Mouse (Mus musculus) lung, postnatal 0 days (tissue): ENCODE data around the gene Dock4. TPM values are rescaled to one million over a fixed set of nuclear protein-coding genes. Genes with fewer than 3 reads are reported as not detected.
A peak's percentile ranks its signal among the peaks of the same experiment; 100 is the strongest.
"Not testable (repeated sequence)": the region's sequence is repeated elsewhere in the genome, so short reads cannot be mapped to it uniquely, and the experiment has no call there.

Experiments used
- ATAC-seq: fragments of 200-750 bp; cut with Nextera tagmentation; 2 replicates; pipeline ENCODE4 v1.8.0; 2017; ENCODE audit warnings: moderate library complexity
- DNase-seq: peaks from one replicate; pipeline ENCODE4 v3.0.0-alpha.2; 2016; ENCODE audit warnings: low spot score
- H3K27ac ChIP-seq: fragments of 300-500 bp; sonication (generic); 2 replicates; pipeline ENCODE4 v1.5.1; 2014; ENCODE audit warnings: antibody characterized with exemption, mild to moderate bottlenecking, low read length, mixed read lengths
- H3K27me3 ChIP-seq: fragments of 300-500 bp; sonication (generic); replicated peaks from 2 replicates; pipeline ENCODE4 v1.6.1; 2014; ENCODE audit warnings: low read length, mixed read lengths; ENCODE audit not compliant: insufficient read depth
- H3K36me3 ChIP-seq: fragments of 300-500 bp; sonication (generic); 2 replicates; pipeline ENCODE4 v1.6.1; 2014; ENCODE audit warnings: low read length, mixed read lengths; ENCODE audit not compliant: insufficient read depth
- H3K4me1 ChIP-seq: fragments of 300-500 bp; sonication (generic); 2 replicates; pipeline ENCODE4 v1.6.1; 2014; ENCODE audit warnings: antibody characterized with exemption, low read depth, low read length, mixed read lengths; ENCODE audit not compliant: insufficient read depth
- H3K4me2 ChIP-seq: fragments of 300-500 bp; sonication (generic); replicated peaks from 2 replicates; pipeline ENCODE4 v1.6.1; 2014; ENCODE audit warnings: low read depth, mild to moderate bottlenecking, low read length, moderate library complexity, mixed read lengths
- H3K4me3 ChIP-seq: fragments of 300-500 bp; sonication (generic); 2 replicates; pipeline ENCODE4 v1.5.1; 2014; ENCODE audit warnings: low read depth, low read length
- H3K9ac ChIP-seq: fragments of 300-500 bp; sonication (generic); replicated peaks from 2 replicates; pipeline ENCODE4 v1.6.1; 2014; ENCODE audit warnings: low read depth, mild to moderate bottlenecking
- H3K9me3 ChIP-seq: fragments of 300-500 bp; sonication (generic); 2 replicates; pipeline ENCODE4 v1.6.1; 2016; ENCODE audit warnings: low read length, mixed read lengths
- CTCF ChIP-seq: IDR thresholded peaks from 2 replicates; pipeline ENCODE4 v1.5.1; 2016; ENCODE audit warnings: antibody characterized with exemption, mild to moderate bottlenecking
- EP300 ChIP-seq: IDR thresholded peaks from 2 replicates; pipeline ENCODE4 v1.6.1; 2016; ENCODE audit warnings: antibody characterized with exemption, mild to moderate bottlenecking, control low read depth
- WGBS: fragments of 180-500 bp; shearing (Covaris S2); extraction: QIAGEN DNeasy Blood & Tissue Kit; methylation state at CpG from one replicate; pipeline ENCODE4 v1.1.7; 2014; 5-methylcytosine and 5-hydroxymethylcytosine counted together
- polyA plus RNA-seq: library from polyadenylated mRNA; unstranded; fragments of >200 nt; fragmentation: Nextera tagmentation; extraction: Ambion mirVana; gene quantifications from 2 replicates; pipeline ENCODE4 v1.2.1, GENCODE M21; 2015

Gene Dock4
- polyA plus RNA-seq, 1 experiment from 2014 or later: 18.5 TPM

DNA sequence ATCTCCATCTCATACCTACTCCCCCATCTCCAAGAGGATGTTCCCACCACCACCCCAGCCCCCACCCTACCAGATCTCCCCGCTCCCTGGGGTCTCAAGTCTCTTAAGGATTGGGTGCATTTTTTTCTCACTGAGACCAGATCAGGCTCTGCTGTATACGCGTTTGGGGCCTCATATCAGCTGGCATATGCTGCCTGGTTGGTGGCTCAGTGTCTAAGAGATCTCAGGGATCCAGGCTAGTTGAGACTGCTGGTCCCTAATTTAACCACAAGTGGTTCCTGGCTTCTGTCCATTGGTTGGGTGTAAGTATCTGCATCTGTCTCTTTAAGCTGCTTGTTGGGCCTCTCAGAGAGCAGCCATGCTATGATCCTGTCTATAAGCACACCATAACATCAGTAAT is 427.0 kb downstream of the Dock4 start:
- TF ChIP-seq CTCF (no peak), EP300 (no peak)
- H3K9me3 ChIP-seq: no peaks in the 10 kb centered on the region
- DNase-seq: no peak
- H3K4me3 ChIP-seq: no peak overlapping the region
- ATAC-seq: no peak
- no peak overlapping the region for H3K4me2 ChIP-seq
- 93% methylated on average over 3 of the region's 3 CpGs for WGBS
- no peaks in the 10 kb centered on the region for H3K27me3 ChIP-seq
- no peak overlapping the region for H3K27ac ChIP-seq
- H3K9ac ChIP-seq: no peak overlapping the region
- H3K36me3 ChIP-seq: no peaks in the 10 kb centered on the region
- H3K4me1 ChIP-seq: no peaks in the 10 kb centered on the region

DNA sequence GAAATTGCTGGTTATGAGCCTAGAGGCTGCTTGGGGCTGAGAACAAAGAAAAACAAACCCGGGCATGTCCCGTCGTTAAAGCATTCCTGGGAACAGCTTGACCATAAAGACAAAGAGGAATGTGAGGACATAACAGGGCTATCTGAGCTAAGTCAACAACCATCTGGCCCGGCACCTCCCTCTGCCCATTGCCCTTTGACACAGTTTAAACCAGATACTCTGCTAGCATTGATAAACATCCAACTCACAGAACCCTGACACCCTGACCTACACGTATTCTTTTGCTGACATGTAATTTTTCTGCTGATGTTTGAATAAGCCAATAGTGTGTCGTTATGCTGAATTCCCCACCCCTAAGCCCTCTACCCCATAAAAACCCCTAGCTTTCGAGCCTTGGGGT is 427.5 kb downstream of the Dock4 start:
- H3K4me2 ChIP-seq, H3K9ac ChIP-seq, ATAC-seq, H3K4me1 ChIP-seq, H3K27ac ChIP-seq, H3K4me3 ChIP-seq, H3K27me3 ChIP-seq, DNase-seq, H3K9me3 ChIP-seq, H3K36me3 ChIP-seq: not testable (repeated sequence)
- WGBS: 71% methylated on average over 7 of the region's 7 CpGs

DNA sequence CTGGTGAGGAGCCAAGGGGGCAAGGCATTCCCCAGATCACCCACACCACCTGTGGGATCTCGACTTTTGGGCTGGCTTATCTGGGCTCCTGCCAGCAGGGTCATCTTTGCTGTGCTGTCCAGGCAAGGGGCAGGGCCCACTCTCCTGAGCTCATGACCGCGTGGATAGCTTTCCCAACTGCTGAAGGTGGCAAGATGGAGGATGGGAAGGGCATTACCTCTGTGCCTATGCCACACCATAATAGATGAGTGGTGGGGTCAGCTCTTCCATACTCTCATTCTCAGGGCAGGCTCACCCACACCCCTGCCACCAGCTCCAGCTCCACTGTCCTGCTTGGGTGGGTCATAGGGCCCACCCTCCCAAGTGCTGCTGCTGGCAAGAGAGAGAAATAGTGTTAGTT is 439.2 kb downstream of the Dock4 start:
- DNase-seq (no peak), ATAC-seq (no peak)
- H3K36me3 ChIP-seq: no peaks in the 10 kb centered on the region
- no peak overlapping the region for H3K4me3 ChIP-seq
- H3K27ac ChIP-seq: no peak overlapping the region
- no peaks in the 10 kb centered on the region for H3K27me3 ChIP-seq
- H3K9ac ChIP-seq: no peak overlapping the region
- WGBS: 66% methylated on average over 3 of the region's 3 CpGs
- no peak overlapping the region for H3K4me2 ChIP-seq
- TF ChIP-seq EP300 (no peak), CTCF (no peak)
- no peaks in the 10 kb centered on the region for H3K4me1 ChIP-seq
- no peaks in the 10 kb centered on the region for H3K9me3 ChIP-seq

DNA sequence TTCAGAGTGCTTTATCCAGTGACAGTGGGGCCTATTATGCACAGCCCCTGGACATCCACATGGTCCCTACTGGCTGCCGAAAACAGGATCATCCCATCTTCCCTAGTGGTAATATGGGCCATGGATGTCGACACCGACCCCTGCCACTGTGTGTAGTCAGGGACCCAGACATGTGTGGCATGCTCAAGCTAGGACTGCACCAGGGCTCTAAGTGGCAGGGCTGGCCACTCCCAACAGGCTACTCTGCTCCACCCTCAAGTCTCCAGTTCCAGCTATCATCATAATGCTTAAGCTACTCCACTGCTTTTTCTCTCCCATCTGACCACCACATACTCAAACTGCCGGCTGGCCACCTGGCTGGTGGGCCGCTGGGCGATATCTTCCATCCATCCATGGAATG is 439.6 kb downstream of the Dock4 start:
- TF ChIP-seq EP300 (no peak), CTCF (no peak)
- H3K4me1 ChIP-seq: no peaks in the 10 kb centered on the region
- WGBS: 95% methylated on average over 6 of the region's 6 CpGs

DNA sequence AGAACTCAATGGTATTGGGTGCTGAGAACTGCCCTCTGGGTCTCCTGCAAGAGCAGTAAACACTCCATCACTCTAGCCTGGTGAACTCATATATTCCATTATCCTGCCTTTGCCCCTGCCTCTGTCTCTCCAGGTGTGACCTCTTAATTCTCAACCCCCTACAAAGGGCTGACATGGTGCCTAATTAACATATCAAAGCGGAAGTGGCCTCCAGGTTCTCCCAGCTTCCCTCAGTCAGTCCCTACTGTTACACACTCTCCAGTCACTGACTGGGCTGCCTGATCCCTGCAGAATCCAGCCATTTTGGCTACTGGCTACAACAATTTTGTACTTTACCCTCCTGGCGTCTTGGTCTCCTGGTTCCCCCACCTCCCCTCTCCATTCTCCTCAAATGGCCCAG is 441.7 kb downstream of the Dock4 start:
- no peak overlapping the region for H3K4me2 ChIP-seq
- H3K27me3 ChIP-seq: no peaks in the 10 kb centered on the region
- 61% methylated on average over 2 of the region's 2 CpGs for WGBS
- ATAC-seq (no peak), DNase-seq (no peak)
- H3K27ac ChIP-seq: no peak overlapping the region
- H3K9ac ChIP-seq: no peak overlapping the region
- no peaks in the 10 kb centered on the region for H3K4me1 ChIP-seq
- no peaks in the 10 kb centered on the region for H3K9me3 ChIP-seq
- no peaks in the 10 kb centered on the region for H3K36me3 ChIP-seq
- no peak for TF ChIP-seq EP300
- no peak for TF ChIP-seq CTCF
- no peak overlapping the region for H3K4me3 ChIP-seq

More for the DNA sequence above, 439.6 kb downstream of the Dock4 start:
- no peaks in the 10 kb centered on the region for H3K36me3 ChIP-seq
- H3K4me3 ChIP-seq: no peak overlapping the region
- ATAC-seq (no peak), DNase-seq (no peak)
- H3K27ac ChIP-seq: no peak overlapping the region
- no peaks in the 10 kb centered on the region for H3K9me3 ChIP-seq
- H3K4me2 ChIP-seq: no peak overlapping the region
- no peaks in the 10 kb centered on the region for H3K27me3 ChIP-seq
- H3K9ac ChIP-seq: no peak overlapping the region

DNA sequence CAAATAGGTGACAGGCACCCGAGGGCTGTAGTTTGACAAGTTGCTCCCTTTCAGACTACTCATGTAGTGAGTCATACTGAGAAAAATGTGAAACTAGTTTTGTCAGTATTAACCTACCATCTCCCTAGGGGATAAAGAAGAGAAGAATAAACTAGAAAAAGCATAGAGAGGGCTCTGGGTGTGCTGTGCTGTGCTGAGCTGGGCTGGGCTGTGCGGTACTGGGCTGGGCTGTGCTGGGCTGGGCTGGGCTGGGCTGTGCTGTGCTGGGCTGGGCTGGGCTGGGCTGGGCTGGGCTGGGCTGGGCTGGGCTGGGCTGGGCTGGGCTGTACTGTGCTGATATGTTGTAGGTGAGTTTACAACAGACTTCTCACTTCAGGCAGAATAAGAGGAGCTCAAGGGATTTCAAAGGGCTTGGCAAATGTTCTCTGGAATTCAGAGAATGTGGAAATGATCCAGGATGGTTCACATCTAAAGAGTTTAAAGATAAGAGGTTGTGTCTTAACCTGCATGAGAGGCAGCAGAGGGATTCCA is 442.6 kb downstream of the Dock4 start:
- Histone ChIP-seq H3K9me3 (no peaks in the 10 kb centered on the region), H3K4me3 (no peak overlapping the region), H3K4me2 (no peak overlapping the region), H3K36me3 (no peaks in the 10 kb centered on the region), H3K4me1 (no peaks in the 10 kb centered on the region), H3K27ac (no peak overlapping the region), H3K27me3 (no peaks in the 10 kb centered on the region), H3K9ac (no peak overlapping the region)
- TF ChIP-seq EP300 (peak; percentile 7; the same call in 1 of the 2 replicates), CTCF (no peak)
- ATAC-seq (peak; percentile 86), DNase-seq (peak; percentile 54)
- WGBS: 19% methylated on average over 2 of the region's 2 CpGs

DNA sequence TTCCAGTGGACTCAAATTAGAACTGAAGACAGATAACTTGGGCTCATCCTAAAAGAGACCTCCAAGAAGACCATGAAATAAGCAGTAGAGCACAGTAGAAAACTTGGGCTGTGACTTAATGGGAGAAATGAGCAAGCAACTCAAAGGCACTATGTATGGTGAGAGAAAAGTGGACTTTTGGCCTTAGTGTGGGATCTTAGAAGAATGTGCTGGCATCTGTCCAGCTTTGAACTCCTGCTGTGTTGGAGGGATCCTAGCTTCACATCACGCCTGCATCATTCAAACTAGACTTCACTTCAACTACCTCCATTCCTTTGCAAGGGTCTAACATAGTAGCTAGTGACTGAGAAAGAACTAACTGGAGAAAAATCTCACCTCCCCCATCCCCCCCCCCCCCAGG is 443.1 kb downstream of the Dock4 start:
- no peaks in the 10 kb centered on the region for H3K36me3 ChIP-seq
- DNase-seq (peak; percentile 38), ATAC-seq (peak; percentile 40)
- WGBS: 21% methylated on average over 1 of the region's 1 CpGs
- TF ChIP-seq EP300: no peak
- no peak for TF ChIP-seq CTCF
- H3K9me3 ChIP-seq: no peaks in the 10 kb centered on the region
- no peak overlapping the region for H3K4me3 ChIP-seq
- no peaks in the 10 kb centered on the region for H3K4me1 ChIP-seq
- H3K4me2 ChIP-seq: no peak overlapping the region
- H3K9ac ChIP-seq: no peak overlapping the region
- H3K27ac ChIP-seq: no peak overlapping the region
- H3K27me3 ChIP-seq: no peaks in the 10 kb centered on the region
